Mouse (Mus musculus): ENCODE measurements around the gene Slc26a10.

DNA sequence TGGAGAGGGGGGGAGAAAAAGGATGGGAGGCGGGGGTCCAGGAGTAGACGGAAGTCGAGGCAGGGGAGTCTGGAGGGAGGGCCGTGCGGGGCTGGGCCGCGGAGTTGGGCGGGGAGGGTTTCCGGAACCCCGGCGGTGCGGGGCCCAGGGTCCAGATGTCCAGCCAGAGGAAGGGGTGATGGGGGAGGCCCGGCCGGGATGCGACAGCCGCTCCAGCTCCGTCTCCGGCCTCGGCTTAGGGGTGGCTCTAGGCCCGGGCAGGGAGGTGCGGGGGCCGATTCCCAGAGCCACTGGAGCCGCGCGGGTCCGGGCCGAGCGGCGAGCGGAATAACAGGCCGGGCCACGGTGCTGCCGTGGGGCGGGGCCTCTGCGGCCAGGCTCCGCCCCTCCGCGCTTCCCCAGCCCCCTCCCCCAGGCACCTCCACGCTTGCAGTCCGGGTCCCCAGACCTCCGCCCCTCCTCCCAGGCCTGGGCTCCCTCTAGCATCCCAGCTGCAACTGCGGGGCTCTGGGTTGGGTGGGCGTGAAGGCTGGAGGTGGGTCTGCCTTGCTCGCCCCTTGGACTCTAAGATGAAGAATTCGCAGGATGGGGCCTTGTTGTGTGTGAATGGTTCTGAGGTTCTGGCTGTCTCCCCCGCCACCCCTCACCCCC lies 8.1 kb upstream of the Slc26a10 start:
- TF ChIP-seq CTCF (IDR thresholded peaks at IDR 0.05; ENCODE audit: low read depth) (no peak), EP300 (IDR thresholded peaks at IDR 0.05; ENCODE audit: low read depth) (no peak)
